Mouse (Mus musculus): ENCODE results near the gene Lnpep.

Lnpep gene

DNA sequence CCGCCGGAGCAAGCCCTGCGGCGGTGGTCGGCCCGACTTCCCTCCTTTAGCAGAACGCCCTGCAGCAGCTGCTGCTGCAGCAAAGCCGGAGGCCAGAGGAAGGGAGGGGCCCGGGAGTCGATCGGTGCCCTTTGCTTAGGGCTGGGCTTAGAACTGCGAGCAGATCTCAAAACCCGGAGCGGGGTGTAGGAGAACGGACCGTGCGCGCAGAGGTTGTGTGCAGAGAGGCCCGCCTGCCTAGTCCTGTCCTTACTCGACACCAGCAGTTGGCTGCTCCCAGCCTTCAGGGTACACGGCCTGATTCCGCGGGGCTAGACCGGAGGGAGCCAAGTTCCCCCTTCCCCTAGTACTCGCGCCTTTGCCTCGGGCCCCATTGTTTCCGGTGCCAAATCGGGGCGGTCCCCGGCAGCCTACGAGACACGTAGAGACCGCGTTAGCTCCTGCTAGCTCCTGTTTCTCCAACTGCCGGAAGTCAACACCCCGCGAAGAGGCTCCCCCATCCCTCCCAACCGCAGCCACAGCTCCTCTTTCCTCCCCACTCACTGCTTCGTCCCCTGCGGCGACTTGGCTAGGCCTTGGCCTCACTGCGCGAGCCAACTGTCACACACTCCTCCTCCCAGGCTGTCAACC, at the start of gene Lnpep:
Gene Lnpep, minus strand, starts transcription at position 94 of the 630 bp plus-strand sequence.
- DNase-seq (ENCODE audit: low read depth, low spot score): peak; percentile 97

DNA sequence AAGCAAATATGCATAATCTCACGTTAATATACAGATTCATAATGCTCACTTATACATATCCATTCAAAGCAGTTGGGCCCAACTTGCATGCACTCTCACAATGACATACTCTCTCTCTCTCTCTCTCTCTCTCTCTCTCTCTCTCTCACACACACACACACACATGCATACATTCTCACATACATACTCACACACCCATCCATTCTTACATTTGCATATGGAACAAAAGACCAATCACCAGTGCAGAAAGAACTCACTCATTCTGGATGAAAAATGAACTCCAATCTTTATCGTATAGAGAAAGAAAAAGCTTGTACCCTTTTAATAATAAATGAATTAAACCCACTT, 31.0 kb upstream of the Lnpep start:
- no peak for DNase-seq (ENCODE audit: low read depth, low spot score)

DNA sequence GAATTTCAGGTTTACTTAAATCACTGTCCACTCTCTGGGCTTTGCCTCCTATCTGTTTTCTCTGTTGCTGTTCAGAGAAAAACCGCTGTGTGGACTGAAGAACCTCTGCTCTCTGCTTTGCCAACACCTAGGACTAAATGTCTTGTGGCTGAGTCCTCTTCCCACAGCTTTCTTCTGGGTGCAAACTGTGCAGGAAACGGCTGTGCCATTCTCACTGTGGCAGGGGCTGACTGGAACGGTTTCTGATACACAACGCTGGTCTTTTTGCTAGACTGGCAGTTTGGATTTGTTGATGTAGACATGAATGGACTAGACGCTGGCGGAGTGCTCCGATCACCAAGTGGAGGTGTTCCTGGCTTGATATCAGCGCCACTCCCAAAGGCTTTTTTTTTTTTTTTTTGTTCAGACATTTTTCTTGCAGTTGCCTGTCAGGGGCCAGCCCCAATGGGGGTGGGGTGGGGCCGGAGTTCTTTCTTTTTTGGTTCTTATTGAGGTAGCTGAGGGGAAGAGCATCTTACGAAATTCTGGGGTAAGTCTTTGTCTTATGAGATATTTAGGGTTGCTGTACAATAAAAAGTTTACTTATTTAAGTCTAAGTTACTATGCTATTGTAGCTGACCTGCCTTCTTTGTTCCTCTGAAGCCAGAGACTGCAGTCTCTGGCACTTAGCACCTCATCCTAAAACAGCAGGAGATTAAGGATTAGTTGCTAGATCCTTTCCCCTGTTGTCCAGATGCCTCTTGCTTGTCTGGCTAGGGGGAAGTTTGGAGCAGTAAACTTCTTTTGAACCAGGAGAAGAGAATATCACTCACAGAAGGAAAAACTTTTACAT, 30.4 kb upstream of the Lnpep start:
- peak; percentile 80 for DNase-seq (ENCODE audit: low read depth, low spot score)

DNA sequence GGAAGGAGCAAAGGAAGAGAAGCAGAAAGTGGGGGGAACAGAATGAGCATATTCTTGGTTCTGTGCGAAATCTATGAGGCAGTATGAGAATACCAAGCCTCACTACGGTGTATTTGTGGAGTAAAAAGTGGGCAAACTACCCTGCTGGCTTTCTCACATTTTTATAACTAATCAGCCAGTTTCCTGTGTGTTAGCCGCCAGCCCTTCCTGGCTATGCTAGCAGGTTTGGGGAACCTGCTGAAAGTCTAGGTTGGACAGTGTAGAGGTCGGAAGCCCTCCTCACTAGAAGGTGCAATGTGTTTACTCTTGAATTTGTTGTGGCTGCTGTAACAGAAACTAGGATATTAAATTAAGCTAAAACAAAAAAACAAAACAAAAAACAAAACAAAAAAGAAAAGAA, 27.7 kb upstream of the Lnpep start:
- no peak for DNase-seq (ENCODE audit: low read depth, low spot score)

DNA sequence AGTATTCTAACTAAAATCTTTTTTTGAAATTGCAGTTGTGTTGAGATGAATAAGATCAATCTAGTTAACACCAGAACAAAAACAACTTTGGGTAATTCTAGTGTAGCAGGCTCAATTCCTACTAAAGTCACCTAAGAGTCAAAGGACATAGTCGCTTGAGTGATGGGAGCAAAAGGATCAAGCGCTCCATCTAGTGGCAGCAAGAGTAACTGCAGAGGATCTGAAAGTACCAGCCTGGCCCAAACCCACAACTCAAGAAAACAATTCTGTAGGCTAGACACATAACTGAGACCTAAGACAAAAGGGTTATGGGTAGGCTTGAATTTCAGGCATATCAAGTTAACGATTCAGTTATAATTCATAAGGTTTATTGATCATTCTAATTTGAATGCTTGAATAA, 20.9 kb upstream of the Lnpep start:
- peak; percentile 72 for DNase-seq (ENCODE audit: low read depth, low spot score)

DNA sequence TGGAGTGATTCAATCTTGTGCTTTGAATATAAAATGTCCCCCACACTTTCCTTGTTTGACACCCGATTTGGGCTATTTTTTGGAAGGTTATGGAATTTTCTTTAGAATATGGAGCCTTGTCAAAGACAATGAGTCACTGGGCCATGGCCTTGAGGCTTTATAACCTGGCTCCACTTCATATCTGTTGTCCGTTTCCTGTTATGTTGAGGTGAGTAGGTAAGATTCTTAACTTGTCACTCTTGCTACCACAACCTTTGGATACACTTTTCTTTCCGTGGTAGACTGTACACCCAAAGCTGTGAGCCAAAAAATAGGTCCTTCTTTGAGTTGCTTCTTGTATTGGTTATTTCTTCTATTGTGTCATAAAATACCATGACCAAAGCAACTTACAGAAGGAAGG, 12.5 kb upstream of the Lnpep start:
- no peak for DNase-seq (ENCODE audit: low read depth, low spot score)

DNA sequence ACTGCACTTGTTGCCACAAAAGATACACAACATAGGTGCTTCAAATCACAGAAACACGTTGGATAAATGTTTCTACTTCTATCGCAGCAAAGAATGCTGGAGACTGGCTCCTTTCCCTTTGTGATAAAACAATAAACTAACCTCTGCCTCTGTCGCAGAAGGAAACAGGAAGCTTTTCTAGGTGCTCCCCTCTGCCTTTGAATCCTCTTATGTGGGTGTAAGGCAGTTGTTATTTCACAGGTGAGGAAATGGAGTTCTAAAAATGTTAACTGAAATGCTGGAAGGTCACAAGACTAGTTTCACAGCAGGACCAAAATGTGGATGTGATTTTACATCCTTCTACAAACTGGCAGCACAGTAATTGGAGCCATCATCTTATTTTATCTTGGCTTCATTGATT, 11.3 kb upstream of the Lnpep start:
- DNase-seq (ENCODE audit: low read depth, low spot score): no peak

DNA sequence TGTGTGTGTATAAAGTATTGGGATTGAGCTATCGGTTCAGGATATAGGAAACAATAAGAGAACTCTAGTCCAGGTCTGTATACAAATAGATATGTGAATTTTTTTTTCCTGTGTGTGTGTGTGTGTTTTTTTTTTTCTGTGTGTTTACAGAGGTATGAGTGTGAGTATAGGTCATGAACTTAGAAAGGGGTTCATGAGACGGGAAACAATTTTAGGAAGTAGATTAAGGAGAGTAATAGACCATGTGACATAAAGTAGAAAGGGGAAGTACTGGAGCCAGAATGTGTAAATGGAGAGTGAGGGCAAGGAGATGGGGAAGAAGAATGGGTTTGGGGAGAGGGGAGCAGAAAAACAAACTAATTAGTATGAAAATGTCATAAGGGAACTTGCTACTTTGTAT, 9.2 kb upstream of the Lnpep start:
- DNase-seq (ENCODE audit: low read depth, low spot score): no peak

DNA sequence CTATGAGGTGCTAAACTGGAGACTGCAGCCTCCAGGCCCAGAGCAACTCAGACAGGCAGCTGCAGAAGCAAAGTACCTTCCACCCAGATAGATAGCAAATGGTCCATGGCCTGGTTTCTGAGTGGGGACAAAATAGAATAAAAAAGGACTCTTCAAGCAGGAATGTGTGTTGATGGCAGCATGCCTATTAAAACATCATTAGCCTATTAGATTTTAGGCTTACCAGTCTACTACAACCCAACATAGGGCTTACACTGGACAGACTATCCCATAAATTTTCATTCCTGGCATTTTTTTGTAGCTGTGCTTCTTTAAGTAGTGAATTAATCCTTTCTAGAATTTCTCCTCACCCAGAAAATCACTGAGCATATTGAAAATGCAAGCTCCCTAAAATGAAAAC, 7.1 kb upstream of the Lnpep start:
- no peak for DNase-seq (ENCODE audit: low read depth, low spot score)

DNA sequence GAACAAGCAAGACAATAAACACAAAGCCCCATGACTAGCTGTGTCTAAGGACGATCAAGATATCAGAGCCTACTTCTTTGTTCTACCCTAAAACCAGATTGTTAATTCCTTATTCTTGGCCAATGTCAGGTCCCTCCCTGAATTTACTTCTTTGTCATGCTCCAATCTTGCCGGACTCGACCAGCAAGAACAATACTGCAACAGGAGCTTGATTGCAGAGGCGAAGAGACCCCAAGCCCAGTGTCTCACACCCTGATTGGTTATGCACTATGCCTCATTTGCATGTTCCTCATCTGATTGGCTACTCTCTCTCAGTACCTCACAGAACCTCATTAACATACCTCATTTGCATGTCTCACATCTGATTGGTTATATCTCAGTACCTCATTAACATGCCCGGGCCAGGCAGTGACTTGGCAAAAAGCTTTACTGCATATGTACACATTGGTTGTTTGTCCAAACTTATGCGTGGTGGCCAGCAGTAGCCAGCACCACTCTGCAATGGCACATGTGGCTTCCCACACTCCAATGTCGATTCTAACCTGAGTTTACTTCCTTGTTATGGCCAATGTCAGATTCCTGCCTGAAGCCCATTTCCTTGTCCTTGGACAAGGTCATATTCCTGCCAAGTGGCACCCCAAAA, 3.5 kb upstream of the Lnpep start:
- DNase-seq (ENCODE audit: low read depth, low spot score): peak; percentile 84

DNA sequence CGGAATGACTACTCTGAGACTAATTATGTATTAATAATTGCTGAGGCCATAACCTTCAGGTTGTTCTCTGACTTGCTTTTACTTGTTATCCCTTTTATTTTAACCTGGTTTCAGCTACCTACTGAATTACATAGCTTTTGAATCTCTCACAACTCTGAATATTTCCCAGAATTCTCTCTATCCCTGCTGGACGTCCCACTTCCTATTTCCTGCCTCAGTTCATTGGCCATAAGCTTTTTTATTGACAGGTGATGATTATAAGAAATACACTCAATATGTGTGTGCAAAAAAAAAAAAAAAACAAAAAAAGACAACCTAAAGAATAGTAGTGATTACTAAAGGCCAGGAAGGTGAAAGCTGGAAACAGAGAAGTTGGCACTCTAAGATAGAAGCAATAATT, 2.7 kb upstream of the Lnpep start:
- no peak for DNase-seq (ENCODE audit: low read depth, low spot score)

DNA sequence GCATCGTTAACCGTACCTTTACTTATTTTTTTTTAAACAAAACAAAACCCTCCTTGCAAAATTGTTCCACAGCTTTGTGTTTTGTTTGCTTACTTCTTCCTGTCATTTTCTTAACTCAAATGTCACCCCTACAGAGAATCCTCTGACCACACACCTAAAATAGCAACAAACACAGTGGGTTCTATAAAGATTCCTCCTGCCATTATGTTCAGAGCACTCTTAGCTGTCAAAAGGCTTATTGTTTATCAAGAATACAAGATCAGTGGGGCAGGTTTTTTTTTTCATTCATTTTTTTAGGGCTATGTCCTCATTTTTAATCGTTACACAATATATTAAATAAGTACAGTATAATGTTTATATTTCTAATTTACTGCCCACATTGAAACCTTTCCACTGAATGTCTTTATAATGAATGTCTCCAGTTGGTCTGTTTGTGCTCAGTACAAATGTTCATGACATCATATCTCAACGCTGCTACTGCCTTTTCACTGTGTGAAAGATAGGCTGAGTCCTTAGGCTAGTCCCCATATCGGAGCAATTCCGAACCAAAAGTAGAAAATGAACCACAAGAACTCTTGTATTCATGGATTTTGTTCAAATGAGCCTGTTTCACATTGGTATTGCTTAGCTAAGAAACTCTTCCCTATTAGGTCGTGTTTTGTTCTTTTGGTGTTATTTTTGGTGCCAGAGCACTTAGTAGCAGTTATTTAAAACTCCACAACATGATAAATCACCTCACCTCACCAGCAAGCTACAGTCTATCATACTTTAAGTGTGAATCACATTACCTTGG, 1.2 kb upstream of the Lnpep start:
- no peak for DNase-seq (ENCODE audit: low read depth, low spot score)

DNA sequence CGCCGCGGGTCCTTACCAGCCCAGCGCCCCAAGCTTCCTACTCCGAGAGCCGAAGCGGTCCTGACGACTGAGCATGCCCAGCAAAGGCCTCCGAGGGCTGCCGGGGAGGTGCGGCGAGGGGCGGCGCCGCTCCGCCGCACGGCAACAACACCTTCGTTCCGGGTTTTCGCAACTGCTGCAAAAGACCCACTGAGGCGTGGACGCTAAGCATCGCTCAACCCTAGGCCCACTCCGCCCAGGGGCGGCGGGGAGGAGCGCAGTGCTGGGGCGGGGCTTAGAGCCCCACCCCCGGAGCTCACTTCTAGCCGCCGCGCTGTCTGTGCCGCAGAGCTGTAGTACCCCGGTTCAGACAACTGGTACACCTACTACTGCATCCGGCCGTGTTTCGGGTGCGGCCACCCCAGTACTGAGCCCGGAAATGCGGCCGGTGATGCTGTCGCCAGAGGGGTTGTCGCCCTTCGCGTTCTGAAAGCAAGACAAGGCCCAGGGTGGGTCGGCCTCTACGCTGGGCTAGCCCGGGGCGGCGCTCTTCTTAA, 361 bp downstream of the Lnpep start:
- peak; percentile 97 for DNase-seq (ENCODE audit: low read depth, low spot score)

DNA sequence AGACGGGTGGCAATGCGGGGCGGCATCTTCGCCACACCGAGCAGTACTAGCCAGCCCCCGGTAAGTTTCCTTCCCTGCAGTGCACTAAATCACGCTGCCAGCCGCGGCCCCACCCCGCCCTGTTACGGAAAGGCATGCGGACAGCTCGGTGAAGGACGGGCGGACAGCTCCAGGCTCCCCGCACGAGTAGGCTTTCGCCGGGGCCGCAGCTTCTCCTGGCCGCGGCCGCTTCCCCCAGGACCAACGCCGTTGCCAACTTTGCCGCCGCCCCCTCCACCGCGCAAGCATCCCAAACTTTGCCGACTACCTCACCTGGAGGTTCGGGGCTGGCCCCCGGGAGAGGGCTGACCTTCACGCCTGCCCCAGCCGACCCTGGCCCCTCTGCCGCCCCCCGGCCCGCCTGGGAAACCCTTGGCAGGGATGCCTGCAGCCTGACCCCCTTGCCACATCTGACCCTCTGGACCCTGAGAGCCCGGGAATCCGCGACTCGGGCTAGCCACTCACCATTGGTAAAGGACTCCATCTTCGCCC, 895 bp downstream of the Lnpep start:
- DNase-seq (ENCODE audit: low read depth, low spot score): peak; percentile 61

DNA sequence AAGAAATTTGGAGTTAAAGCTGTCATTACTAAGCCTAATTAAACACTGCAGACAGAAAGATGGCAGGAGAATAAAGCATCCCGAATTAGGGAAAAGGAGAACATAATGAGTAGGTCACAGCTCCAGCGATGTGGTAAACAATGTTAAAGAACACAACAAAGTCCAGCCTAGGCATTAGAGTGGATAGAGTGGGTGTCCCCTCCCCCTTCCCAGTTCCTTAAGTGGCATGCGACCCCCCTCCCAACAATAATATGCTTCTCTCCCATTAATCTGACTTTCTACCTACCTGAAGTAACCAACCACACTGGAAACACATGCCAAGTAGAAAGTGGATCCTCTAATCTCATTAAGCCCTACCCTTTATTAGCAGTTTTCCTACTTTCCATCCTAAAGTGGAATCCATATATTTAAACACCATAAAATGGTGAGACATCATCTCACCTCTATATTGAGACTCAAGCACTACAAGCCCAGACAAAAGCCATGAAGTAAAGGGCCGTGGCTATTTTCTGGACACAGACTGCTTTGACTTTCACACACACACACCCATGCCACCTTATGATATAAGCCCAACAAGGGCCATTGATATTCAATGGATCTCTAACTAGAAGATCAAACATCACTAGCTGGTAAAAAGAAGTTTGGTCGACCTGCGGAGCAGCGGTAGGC, 1.5 kb downstream of the Lnpep start:
- no peak for DNase-seq (ENCODE audit: low read depth, low spot score)

DNA sequence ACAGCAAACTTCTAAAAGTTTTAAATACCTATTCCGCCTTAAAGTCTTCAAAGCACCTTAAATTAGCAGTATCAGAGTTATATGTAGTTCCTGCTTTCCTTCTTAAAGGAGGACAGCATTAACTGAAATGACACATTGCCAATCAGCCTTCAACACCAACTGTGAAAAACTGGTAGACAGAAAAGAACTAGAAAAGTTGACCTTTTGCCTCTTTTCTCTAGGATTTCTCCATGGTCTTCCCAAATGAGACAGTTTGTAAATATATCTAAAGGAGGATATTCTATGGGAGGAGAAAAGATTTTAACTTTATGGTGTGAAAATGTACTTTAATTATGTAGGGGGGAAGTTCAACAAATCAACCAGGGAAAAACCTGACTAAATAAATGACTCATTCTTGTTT, 2.3 kb downstream of the Lnpep start:
- no peak for DNase-seq (ENCODE audit: low read depth, low spot score)

DNA sequence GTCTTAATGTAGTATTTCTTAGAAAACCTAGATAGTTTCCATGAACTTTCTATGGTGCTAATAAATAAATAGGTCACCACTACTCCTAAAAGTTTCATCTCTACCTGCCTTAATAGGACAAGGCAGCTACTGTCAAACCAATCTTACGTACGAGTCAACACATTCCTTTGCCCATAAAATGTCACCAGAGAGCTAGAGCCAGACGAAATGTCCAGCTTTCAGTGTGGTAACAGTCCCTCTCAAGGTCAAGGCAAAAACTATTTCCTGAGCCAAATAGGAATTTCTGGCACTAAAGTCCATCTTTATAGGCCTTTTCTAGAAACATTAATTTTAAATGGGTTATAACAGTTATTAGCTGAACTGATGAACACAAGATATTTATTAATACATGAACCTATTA, 3.3 kb downstream of the Lnpep start:
- DNase-seq (ENCODE audit: low read depth, low spot score): no peak

DNA sequence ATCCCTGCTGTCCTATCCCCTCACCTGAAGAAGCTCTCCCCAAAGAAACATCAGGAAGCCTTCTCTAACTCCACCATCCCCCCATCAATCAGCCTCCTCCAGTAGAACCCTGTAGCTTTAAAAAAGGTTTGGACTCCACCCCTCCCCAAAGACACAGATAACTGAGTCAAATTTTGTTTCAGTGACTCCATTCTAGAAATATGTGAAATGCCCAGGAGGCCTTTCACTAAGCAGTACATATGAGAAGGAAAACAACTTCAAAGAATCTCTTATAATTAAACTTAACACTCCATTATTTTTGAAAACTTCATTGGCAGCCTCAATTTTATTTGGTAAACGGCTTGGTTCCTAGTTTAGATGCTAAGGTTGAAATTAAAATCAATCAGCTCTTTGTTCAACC, 6.4 kb downstream of the Lnpep start:
- no peak for DNase-seq (ENCODE audit: low read depth, low spot score)

DNA sequence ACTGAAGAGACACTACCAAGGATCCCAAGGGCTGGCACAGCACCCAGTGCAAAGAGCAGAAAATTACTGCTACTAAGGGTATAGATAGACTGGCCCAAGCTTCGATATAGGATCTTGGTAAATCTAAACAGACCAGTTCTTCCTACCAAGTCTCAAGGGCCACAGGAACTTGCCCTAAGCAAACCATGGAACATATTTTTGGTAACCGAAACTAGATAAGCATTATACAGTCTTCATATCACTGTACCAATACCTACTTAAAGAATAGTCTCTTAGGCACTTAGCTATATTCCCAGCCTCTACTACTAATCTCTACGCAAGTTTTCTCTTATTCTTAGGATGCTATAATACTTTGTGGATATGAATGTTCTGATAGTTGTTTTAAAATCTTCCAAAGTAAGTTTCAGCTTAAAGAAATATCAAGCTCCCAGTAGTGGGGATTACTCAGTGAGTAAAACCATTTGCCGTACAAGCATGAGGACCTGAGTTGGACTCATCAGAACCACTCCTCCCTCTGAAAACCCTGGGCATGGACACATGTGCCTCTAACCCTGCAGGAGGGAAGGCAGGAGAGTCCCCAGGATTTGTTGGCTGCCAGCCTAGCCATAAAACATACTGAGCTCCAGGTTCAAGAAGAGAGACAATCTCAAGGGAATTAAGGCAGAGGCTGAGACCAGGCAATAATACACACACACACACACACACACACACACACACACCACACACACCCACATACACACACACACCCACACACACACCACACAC, 7.2 kb downstream of the Lnpep start:
- no peak for DNase-seq (ENCODE audit: low read depth, low spot score)

DNA sequence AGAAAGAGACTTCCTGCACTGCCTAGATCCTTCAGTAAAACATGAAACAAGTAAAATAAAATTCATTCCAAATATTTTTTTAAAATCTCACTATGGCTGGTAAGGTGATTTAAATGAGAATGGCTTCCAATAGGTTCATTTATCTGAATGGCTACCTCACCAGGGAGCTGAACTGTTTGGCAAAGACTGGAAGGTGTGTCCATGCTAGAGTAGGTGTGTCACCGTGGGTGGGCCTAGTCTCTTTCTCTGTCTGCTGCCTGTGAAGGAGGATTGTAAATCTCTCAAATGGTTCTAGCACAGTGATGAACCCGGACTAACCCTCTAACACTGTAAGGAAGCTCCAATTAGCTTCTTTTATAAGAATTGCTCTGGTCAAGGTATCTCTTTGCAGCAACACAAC, 12.5 kb downstream of the Lnpep start:
- DNase-seq (ENCODE audit: low read depth, low spot score): peak; percentile 97

Data from R1 (cell line).